Mouse (Mus musculus) neural tube, embryonic 13.5 days (tissue): ENCODE measurements around the gene Fnip2. TPM values are rescaled to one million over a fixed set of nuclear protein-coding genes. Genes with fewer than 3 reads are reported as not detected.

Source experiments
- polyA plus RNA-seq: library from polyadenylated mRNA; unstranded; fragments of >200 nt; fragmentation: Nextera tagmentation; extraction: Ambion mirVana; gene quantifications from 2 replicates; pipeline ENCODE4 v1.2.1, GENCODE M21; 2015

Fnip2 gene
- polyA plus RNA-seq, 1 experiment from 2014 or later = 5.9 TPM

Other genes with a start within 250 kb of the Fnip2 start
- not detected in 2 replicates for gene Gm17359, start 231.1 kb downstream of the Fnip2 start, polyA plus RNA-seq
- 161 and 165 TPM in 2 replicates for gene Ppid, start 23.5 kb upstream of the Fnip2 start, polyA plus RNA-seq
- gene 4930579G24Rik, start 61.3 kb upstream of the Fnip2 start, polyA plus RNA-seq = 10.0 and 11.1 TPM in 2 replicates
- gene Etfdh, start 61.7 kb upstream of the Fnip2 start, polyA plus RNA-seq = 49.7 and 51.3 TPM in 2 replicates
- not detected in 2 replicates for gene Rxfp1, start 170.1 kb upstream of the Fnip2 start, polyA plus RNA-seq